Mouse (Mus musculus): ENCODE data around the gene Svbp.

Gene Svbp

DNA sequence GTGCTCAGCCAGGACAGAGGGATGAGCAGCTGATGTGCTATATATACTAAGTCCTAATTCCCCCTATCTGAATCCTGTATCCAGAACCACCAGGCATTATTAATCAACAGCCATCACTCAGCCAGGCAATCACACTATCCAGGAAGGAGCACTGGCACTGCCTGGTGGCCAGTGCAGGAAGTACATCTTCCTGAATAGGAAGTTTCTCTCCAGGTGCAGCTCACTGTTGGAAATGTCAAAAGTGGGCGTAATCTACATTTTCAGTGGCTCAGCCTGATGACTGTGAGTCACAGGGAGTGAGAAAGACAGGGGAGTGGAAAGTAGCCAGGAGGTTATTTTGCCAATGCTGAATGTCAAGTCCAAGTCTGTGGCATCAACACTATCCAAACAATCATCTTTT, 28.6 kb downstream of the Svbp start:
- peak; percentile 59 for DNase-seq (ENCODE audit: low read depth, low spot score)
- peaks cover 1% of the 10 kb centered on the region; the same call in 1 of the 2 replicates for H3K36me3 ChIP-seq (ENCODE audit: control insufficient read depth, insufficient read depth, low read length, poor library complexity, severe bottlenecking)
- H3K27me3 ChIP-seq (ENCODE audit: control insufficient read depth, insufficient read depth, low read length, poor library complexity, severe bottlenecking), result no peaks in the 10 kb centered on the region

DNA sequence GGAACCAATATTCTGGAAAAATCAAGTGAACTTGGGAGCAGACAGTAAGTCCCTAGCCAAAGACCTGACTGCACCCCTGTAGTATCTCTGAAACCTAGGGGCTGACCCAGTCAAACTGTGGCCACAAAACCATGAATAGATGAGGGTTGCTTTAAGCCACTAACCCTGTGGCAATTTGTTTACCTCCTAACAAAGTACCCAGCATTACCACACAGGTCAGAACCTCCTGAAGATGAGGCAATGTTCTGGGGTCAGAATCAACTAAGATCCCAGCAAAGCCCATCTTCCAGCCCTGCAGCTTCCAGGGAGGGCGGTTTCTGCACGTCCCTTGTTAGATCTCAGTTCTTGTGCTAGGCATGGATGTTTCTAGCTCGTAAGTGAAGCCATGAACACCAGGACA, 29.4 kb downstream of the Svbp start:
- no peaks in the 10 kb centered on the region for H3K27me3 ChIP-seq (ENCODE audit: control insufficient read depth, insufficient read depth, low read length, poor library complexity, severe bottlenecking)
- peaks cover 1% of the 10 kb centered on the region; the same call in 1 of the 2 replicates for H3K36me3 ChIP-seq (ENCODE audit: control insufficient read depth, insufficient read depth, low read length, poor library complexity, severe bottlenecking)
- no peak for DNase-seq (ENCODE audit: low read depth, low spot score)

DNA sequence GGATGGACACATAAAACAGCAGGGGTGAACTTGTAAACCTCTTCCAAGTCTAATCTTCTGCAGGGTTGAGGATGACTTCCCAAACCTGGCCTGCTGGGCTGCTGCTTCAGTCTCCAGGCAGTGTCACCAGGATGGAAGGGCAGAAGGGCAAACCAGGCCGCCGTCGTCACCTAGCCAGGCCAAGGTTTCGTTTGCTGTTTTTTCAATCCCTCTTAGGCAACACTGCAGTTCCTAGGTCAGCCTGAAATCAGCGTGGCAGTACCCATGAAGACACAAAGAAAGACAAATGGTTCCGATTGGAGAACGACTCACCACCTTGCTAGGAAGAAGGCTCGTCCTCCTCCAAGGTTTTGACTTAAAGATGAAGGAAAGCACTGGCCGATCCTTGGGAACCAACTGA, 30.6 kb downstream of the Svbp start:
- H3K27me3 ChIP-seq (ENCODE audit: control insufficient read depth, insufficient read depth, low read length, poor library complexity, severe bottlenecking), result no peaks in the 10 kb centered on the region
- no peak for DNase-seq (ENCODE audit: low read depth, low spot score)
- H3K36me3 ChIP-seq (ENCODE audit: control insufficient read depth, insufficient read depth, low read length, poor library complexity, severe bottlenecking), result peaks cover 1% of the 10 kb centered on the region; the same call in 1 of the 2 replicates

DNA sequence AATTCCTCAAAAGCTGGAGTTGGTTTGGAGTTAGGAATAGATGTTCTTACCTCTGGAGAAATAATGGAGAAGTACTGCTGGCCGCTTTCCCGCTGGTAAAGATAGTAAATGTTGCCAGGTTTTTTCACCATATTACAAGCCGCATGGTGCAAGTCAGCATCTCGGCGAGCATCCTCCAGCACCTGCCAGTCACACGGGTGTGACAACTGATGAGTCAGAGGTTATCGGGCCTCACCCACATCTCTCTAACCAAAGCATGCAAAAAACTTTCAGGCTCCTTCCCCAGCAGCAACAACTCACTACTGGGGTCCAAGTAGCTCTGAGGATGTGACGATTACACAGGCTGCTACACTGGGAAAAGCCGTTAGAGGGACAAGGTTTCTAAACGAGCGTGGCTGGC, 31.6 kb downstream of the Svbp start:
- peaks cover 1% of the 10 kb centered on the region; the same call in 1 of the 2 replicates for H3K36me3 ChIP-seq (ENCODE audit: control insufficient read depth, insufficient read depth, low read length, poor library complexity, severe bottlenecking)
- no peaks in the 10 kb centered on the region for H3K27me3 ChIP-seq (ENCODE audit: control insufficient read depth, insufficient read depth, low read length, poor library complexity, severe bottlenecking)
- DNase-seq (ENCODE audit: low read depth, low spot score), result no peak

DNA sequence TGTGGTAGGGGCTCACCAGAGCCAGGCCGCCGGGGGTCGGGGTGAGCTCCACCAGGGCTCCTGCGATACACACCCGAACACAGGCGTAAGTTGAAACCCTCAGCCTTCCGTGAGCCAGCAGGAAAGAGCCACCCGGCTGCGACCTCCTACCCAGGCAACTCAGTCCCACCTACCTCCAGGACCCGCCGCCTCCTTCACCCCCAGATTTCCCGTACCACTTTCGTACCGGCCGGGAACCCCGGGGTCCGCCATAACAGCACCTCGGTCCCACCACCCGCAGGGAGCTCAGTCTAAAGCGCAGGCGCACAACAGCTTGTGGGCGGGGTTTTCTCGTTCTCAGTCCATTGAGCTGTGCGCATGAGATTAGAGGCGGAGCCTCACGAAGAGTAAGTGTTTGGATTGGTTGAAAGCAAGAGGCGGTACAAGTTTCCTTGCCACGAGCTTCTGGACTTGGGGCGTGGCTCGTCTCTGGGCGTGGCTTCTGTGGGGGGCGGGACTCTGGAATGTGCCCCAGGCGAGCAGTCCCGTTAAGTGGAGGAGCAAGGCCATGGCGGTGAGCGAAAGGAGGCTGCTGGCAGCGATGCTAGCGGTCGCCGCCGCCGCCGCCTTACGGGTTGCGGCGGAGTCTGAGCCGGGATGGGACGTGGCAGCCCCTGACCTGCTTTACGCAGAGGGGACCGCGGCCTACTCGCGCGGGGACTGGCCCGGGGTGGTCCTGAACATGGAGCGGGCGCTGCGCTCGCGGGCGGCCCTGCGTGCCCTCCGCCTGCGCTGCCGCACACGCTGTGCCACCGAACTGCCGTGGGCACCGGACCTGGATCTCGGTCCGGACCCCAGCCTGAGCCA, 37.5 kb downstream of the Svbp start, which contains the start of the genes AU022252 and P3h1:
Gene AU022252, minus strand, starts transcription at position 303 of the 846 bp plus-strand sequence.
Gene P3h1, plus strand, starts transcription at position 506 of the 846 bp plus-strand sequence.
- Histone ChIP-seq H3K27me3 (ENCODE audit: control insufficient read depth, insufficient read depth, low read length, poor library complexity, severe bottlenecking) (no peaks in the 10 kb centered on the region), H3K36me3 (ENCODE audit: control insufficient read depth, insufficient read depth, low read length, poor library complexity, severe bottlenecking) (no peaks in the 10 kb centered on the region)
- DNase-seq (ENCODE audit: low read depth, low spot score), result peak; percentile 99

DNA sequence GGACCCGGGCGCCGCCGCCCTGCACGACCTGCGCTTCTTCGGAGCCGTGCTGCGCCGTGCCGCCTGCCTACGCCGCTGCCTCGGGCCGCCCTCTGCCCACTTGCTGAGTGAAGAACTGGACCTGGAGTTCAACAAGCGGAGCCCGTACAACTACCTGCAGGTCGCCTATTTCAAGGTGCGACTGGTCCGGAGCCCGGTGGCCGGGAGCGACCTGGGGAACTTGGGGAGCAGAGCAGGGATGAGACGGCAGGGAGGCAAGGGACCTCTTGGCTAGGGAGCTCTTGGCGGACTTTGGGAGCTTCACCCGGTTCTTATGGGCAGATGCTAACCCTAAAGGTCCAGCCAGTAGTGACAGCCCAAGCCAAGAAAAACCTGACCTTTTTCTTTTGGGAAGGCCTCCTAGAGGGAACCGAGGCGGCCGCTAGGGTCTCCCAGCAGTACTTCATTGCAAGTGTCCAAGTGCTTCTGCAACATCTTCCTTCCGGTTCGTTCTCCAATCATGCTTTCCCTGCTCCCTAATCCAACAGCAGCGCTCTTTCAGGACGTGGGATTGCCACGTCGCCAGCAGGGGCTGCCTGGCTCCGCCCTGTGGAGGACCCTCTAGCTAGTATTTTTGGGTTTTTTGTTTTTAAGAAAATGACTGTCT, 38.3 kb downstream of the Svbp start:
- no peaks in the 10 kb centered on the region for H3K27me3 ChIP-seq (ENCODE audit: control insufficient read depth, insufficient read depth, low read length, poor library complexity, severe bottlenecking)
- no peaks in the 10 kb centered on the region for H3K36me3 ChIP-seq (ENCODE audit: control insufficient read depth, insufficient read depth, low read length, poor library complexity, severe bottlenecking)
- no peak for DNase-seq (ENCODE audit: low read depth, low spot score)

DNA sequence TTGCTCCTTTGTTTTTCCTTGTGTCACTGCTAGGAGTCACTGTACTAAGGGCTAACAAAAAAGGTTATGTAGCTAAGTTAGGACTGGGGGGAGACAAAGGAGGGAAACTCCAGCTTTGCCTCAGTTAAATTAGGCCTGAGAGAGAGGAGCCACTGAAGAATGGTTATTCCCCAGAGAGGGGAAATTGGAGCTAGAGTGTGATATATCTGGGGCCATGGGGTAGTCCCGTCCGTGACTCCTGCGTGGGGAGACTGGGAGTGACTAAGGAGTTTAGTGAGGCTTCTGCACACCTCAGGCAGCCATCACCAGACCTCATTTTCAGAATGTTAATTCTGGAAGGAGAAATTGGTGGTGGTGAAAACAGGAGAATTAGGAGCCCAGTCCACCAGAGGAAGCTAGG, 39.2 kb downstream of the Svbp start:
- DNase-seq (ENCODE audit: low read depth, low spot score), result no peak
- H3K27me3 ChIP-seq (ENCODE audit: control insufficient read depth, insufficient read depth, low read length, poor library complexity, severe bottlenecking), result no peaks in the 10 kb centered on the region
- H3K36me3 ChIP-seq (ENCODE audit: control insufficient read depth, insufficient read depth, low read length, poor library complexity, severe bottlenecking), result no peaks in the 10 kb centered on the region

DNA sequence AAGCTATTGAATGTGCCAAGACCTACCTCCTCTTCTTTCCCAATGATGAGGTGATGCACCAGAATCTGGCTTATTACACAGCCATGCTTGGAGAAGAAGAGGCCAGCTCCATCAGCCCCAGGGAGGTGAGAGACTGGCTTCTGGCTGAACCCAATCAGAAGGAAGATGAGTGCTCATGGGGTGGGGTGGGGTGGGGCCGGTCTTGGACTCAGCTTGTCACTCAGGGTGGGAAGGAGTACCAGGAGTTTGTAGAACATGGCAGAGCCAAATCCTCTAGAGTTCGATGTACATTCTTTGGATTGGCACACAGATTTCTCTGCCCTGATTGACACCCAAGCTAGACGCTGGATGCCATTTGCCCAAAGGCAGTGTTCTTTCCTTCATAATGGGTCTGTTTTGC, 43.6 kb downstream of the Svbp start:
- no peak for DNase-seq (ENCODE audit: low read depth, low spot score)
- H3K27me3 ChIP-seq (ENCODE audit: control insufficient read depth, insufficient read depth, low read length, poor library complexity, severe bottlenecking), result no peaks in the 10 kb centered on the region
- no peaks in the 10 kb centered on the region for H3K36me3 ChIP-seq (ENCODE audit: control insufficient read depth, insufficient read depth, low read length, poor library complexity, severe bottlenecking)

DNA sequence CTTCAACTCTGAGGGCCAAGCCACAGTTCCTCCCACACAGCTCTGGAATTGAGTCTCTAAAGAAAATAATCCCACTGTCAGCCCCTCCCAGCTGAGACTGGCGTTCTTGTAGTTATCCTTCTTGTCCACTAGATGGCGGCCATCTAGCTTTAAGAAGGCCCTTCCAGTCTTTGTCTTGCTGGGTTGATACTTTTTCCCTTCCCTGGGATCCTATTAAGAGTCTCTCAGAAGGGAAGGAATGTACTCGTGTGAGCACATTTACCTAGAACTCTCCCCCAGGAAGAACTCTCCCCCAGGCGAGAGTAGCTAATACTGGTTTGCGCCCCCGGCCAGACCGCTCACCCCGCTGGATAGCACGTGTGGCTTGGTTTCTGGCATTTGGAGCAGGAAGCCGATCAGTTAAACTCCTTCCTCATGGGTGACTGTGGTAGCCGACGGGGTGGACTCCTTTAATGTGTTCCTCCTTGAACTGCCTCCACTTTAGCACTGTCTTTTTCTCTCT, 44.1 kb downstream of the Svbp start:
- Histone ChIP-seq H3K36me3 (ENCODE audit: control insufficient read depth, insufficient read depth, low read length, poor library complexity, severe bottlenecking) (no peaks in the 10 kb centered on the region), H3K27me3 (ENCODE audit: control insufficient read depth, insufficient read depth, low read length, poor library complexity, severe bottlenecking) (no peaks in the 10 kb centered on the region)
- DNase-seq (ENCODE audit: low read depth, low spot score), result peak; percentile 76

DNA sequence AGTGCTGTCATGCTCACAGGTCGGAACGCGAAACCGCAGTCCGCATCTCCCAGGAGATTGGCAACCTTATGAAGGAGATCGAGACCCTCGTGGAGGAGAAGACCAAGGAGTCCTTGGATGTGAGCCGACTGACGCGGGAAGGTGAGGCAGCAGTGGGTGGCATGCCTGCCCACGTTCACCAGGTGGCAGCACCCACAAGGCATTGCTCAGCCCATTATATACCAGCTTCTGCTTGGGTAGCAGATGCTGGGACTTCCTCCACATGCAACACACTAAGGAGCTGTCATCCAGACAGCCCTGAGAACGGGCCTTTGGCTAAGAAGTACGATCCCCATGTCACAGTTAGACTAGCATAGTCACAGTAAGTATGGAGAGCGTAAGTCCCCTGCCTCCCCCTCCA, 46.6 kb downstream of the Svbp start:
- peak; percentile 18 for DNase-seq (ENCODE audit: low read depth, low spot score)
- Histone ChIP-seq H3K36me3 (ENCODE audit: control insufficient read depth, insufficient read depth, low read length, poor library complexity, severe bottlenecking) (no peaks in the 10 kb centered on the region), H3K27me3 (ENCODE audit: control insufficient read depth, insufficient read depth, low read length, poor library complexity, severe bottlenecking) (no peaks in the 10 kb centered on the region)

DNA sequence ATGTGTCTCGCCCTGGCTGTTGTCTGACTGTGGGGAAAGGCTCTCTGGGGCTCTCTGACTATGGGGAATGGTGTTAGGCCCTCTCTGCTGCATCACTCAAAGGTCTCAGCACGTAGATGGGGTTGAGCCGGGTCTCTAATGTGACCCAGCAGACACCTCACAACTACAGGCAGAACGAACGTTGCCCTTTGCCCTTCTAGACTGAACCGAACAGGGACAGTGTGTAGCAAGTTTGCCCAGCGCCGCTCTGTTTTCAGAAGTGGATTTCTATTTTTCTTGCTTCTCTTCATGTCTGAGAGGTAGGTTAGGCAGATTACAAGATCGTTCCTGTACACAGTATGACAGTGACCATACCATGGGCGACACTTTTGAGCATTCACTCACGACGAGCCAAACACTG, 47.5 kb downstream of the Svbp start:
- Histone ChIP-seq H3K36me3 (ENCODE audit: control insufficient read depth, insufficient read depth, low read length, poor library complexity, severe bottlenecking) (no peaks in the 10 kb centered on the region), H3K27me3 (ENCODE audit: control insufficient read depth, insufficient read depth, low read length, poor library complexity, severe bottlenecking) (no peaks in the 10 kb centered on the region)
- DNase-seq (ENCODE audit: low read depth, low spot score), result no peak

DNA sequence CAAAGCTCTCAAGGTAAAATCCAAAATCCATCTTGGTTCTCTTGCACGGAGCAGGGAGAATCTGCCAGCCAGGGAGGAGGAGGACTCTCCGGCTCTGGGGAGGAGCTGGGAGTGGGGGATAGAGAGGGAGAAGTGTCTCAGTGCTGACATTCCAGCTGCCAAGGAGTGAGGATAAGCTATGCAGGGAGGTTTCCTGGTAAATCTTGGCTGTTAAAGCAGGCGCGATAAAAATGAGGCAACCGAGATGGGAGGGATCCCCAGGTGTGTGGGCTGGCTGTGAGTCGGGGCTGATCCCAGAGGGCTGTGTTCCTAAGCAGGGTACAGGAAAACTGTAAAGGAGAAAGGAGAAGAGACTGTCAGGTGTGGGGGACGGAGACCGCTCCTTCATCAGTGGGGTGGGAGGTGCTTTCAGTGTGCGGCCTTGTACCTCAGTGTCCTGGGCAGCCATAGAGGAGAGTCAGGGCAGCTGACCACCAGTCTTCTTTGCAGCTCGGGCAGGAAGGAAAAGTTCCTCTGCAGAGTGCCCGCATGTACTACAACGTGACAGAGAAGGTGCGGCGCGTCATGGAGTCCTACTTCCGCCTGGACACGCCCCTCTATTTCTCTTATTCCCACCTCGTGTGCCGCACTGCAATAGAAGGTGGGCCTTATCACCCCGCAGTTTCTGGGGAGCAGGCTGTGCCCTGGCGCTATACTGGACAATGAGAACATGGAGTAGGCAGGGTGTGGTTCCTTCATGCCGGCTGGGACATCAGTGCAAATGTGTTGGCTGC, 49.5 kb downstream of the Svbp start:
- Histone ChIP-seq H3K36me3 (ENCODE audit: control insufficient read depth, insufficient read depth, low read length, poor library complexity, severe bottlenecking) (no peaks in the 10 kb centered on the region), H3K27me3 (ENCODE audit: control insufficient read depth, insufficient read depth, low read length, poor library complexity, severe bottlenecking) (no peaks in the 10 kb centered on the region)
- DNase-seq (ENCODE audit: low read depth, low spot score), result no peak

DNA sequence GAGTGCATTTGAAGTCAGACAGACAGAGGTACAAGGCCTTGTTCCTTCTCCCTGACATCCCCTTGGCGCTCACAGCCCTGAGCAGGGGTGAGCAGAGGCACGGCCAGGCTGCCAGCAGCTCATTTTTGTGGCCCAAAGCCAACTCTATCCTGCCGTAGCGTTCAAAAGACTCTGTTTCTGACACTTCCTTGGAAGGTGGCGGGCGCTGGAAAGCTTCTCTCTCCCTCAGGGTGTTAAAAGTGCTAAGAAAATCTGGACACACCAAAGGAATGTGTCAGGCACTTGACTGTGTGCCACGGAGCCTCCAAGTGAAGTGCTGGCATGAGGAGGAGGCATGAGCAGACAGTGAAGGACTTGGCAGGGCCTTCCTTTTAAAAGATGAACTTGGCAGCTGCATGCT, 50.5 kb downstream of the Svbp start:
- DNase-seq (ENCODE audit: low read depth, low spot score), result no peak
- Histone ChIP-seq H3K27me3 (ENCODE audit: control insufficient read depth, insufficient read depth, low read length, poor library complexity, severe bottlenecking) (no peaks in the 10 kb centered on the region), H3K36me3 (ENCODE audit: control insufficient read depth, insufficient read depth, low read length, poor library complexity, severe bottlenecking) (no peaks in the 10 kb centered on the region)

DNA sequence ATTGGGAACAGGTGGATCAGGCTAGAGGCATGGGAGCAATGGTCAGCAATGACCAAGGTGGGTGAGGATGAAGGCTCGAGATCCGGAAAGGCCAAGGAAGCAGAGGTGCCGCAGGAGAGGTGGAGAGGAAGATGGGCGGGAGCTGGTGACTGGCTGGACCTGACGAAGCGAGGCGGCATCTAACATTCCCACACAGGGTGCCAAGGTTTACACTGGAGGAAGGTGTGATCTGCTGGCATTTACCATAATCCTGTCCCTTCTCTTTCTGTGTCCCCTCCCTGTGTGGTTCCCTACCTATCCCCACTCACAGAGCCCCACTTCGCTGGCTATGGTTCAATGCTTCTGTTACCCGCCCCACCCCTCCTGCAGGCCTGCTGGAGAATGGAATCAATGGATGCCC, 50.9 kb downstream of the Svbp start:
- Histone ChIP-seq H3K36me3 (ENCODE audit: control insufficient read depth, insufficient read depth, low read length, poor library complexity, severe bottlenecking) (no peaks in the 10 kb centered on the region), H3K27me3 (ENCODE audit: control insufficient read depth, insufficient read depth, low read length, poor library complexity, severe bottlenecking) (no peaks in the 10 kb centered on the region)
- DNase-seq (ENCODE audit: low read depth, low spot score), result no peak

Measured in splenic B cell, adult 2 months (primary cell).